Mouse (Mus musculus) heart, adult 10 weeks (tissue): Measurements from ENCODE around the gene Gm21425. TPM values are rescaled to one million over a fixed set of nuclear protein-coding genes. Genes with fewer than 3 reads are reported as not detected.

Experiments
- polyA plus RNA-seq: library from polyadenylated mRNA; stranded (reverse); fragments of 350-450 nt; fragmentation: Illumina TruSeq; extraction: RNeasy Lipid Tissue Mini Kit (QIAGEN cat#74804); gene quantifications from one replicate; pipeline ENCODE4 v1.2.3, GENCODE M21; 2014; ENCODE audit warnings: low read depth, low replicate concordance

Gm21425 gene
- not detected for polyA plus RNA-seq

DNA sequence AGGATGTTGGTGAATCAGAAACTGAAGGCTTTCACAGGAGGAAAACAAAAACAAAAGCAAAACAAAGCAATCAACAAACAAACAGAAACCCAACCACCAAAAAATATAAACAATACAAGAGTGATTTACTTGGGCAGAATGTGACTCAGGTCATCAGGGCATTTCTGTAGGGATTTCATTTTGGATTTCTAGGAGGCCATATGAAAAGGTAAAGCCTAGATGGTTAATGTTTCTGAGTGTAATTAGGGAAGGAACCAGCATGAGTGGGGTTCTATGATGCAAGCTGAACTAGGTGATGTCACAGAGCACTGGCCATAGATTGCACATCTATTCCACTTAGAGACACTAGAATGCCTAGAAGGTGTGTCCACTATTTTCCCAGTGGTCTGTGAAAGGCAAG, at the start of gene Gm21425:
Gene Gm21425 (plus strand): TSS at position 301 of the 400 bp plus-strand sequence.

DNA sequence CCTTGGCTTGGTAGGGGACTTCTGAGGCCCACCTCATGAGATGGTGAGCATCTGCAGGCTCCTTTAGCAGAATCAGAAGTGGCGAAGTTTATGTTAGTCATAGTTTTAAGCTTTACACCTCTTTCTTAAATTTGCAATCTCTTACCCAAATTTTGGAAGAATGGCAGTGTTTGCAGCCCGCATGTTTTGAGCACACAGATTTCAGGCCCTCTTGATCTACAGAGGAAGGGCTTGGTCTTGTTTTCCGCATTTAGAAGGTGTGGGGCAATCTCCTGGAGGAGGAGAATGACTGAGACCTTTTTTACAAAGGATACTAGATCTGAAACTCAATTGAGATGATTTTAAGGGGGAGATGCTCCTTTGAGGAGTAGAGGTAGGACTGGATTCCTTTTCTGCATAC, 28.4 kb upstream of the Gm21425 start, which contains the start of gene Gm21891:
Gene Gm21891 (minus strand): TSS at position 101 of the 400 bp plus-strand sequence.

Other genes with a start within 250 kb of the Gm21425 start
- gene Gm20807, start 119.1 kb upstream of the Gm21425 start, polyA plus RNA-seq, result not detected
- gene Gm21891, start 28.5 kb upstream of the Gm21425 start, polyA plus RNA-seq, result not detected
- gene Gm21828, start 62.0 kb downstream of the Gm21425 start, polyA plus RNA-seq, result not detected
- not detected for gene Gm21440, start 90.4 kb downstream of the Gm21425 start, polyA plus RNA-seq
- not detected for gene Gm21454, start 90.5 kb downstream of the Gm21425 start, polyA plus RNA-seq
- gene Gm21725, start 187.1 kb downstream of the Gm21425 start, polyA plus RNA-seq, result not detected